Mouse (Mus musculus): ENCODE results near the gene Supt3. TPM values are rescaled to one million over a fixed set of nuclear protein-coding genes. Genes with fewer than 3 reads are reported as not detected.

The Supt3 gene
- polyA plus RNA-seq, 1 experiment from 2014 or later: 19.9 TPM

- peak; percentile 14 for DNase-seq
- no peak for ATAC-seq (ENCODE audit: low FRiP score, low TSS enrichment)
- 67% methylated on average over 6 of the region's 6 CpGs for WGBS
Observed at GRCm38 (mm10) chr17:44963051-44963798, 186.3 kb downstream of the Supt3 start.

GRCm38 (mm10) chr17:44967186-44967585 is 190.2 kb downstream of the Supt3 start:
- no peaks in the 10 kb centered on the region for H3K4me1 ChIP-seq (ENCODE audit: control insufficient read depth, insufficient read depth, low read length)
- H3K27ac ChIP-seq (replicated peaks; ENCODE audit: low read depth, low read length): no peak overlapping the region
- DNase-seq (no peak), ATAC-seq (ENCODE audit: low FRiP score, low TSS enrichment) (no peak)
- 91% methylated on average over 1 of the region's 1 CpGs for WGBS
- no peak overlapping the region for H3K4me3 ChIP-seq (replicated peaks; ENCODE audit: low read depth, low read length)
- no peaks in the 10 kb centered on the region for H3K9me3 ChIP-seq (ENCODE audit: control insufficient read depth, low read length)
- no peaks in the 10 kb centered on the region for H3K36me3 ChIP-seq (ENCODE audit: control insufficient read depth, insufficient read depth, low read length)
- H3K27me3 ChIP-seq (ENCODE audit: control insufficient read depth, insufficient read depth, low read length): no peaks in the 10 kb centered on the region
- no peak overlapping the region for H3K4me2 ChIP-seq (ENCODE audit: low read length)
- H3K9ac ChIP-seq (replicated peaks; ENCODE audit: low read length): no peak overlapping the region

More at GRCm38 (mm10) chr17:44963051-44963798, 186.3 kb downstream of the Supt3 start:
- H3K4me1 ChIP-seq (ENCODE audit: control insufficient read depth, insufficient read depth, low read length): no peaks in the 10 kb centered on the region
- H3K4me2 ChIP-seq (ENCODE audit: low read length): no peak overlapping the region
- no peaks in the 10 kb centered on the region for H3K9me3 ChIP-seq (ENCODE audit: control insufficient read depth, low read length)
- no peaks in the 10 kb centered on the region for H3K36me3 ChIP-seq (ENCODE audit: control insufficient read depth, insufficient read depth, low read length)
- no peaks in the 10 kb centered on the region for H3K27me3 ChIP-seq (ENCODE audit: control insufficient read depth, insufficient read depth, low read length)
- no peak overlapping the region for H3K27ac ChIP-seq (replicated peaks; ENCODE audit: low read depth, low read length)
- no peak overlapping the region for H3K9ac ChIP-seq (replicated peaks; ENCODE audit: low read length)
- no peak overlapping the region for H3K4me3 ChIP-seq (replicated peaks; ENCODE audit: low read depth, low read length)

GRCm38 (mm10) chr17:44970255-44970654 is 193.3 kb downstream of the Supt3 start:
- 95% methylated on average over 3 of the region's 3 CpGs for WGBS
- Histone ChIP-seq H3K27ac (replicated peaks; ENCODE audit: low read depth, low read length) (no peak overlapping the region), H3K4me3 (replicated peaks; ENCODE audit: low read depth, low read length) (no peak overlapping the region), H3K36me3 (ENCODE audit: control insufficient read depth, insufficient read depth, low read length) (no peaks in the 10 kb centered on the region), H3K4me2 (ENCODE audit: low read length) (no peak overlapping the region), H3K9ac (replicated peaks; ENCODE audit: low read length) (no peak overlapping the region), H3K4me1 (ENCODE audit: control insufficient read depth, insufficient read depth, low read length) (no peaks in the 10 kb centered on the region), H3K27me3 (ENCODE audit: control insufficient read depth, insufficient read depth, low read length) (no peaks in the 10 kb centered on the region), H3K9me3 (ENCODE audit: control insufficient read depth, low read length) (no peaks in the 10 kb centered on the region)
- DNase-seq (no peak), ATAC-seq (ENCODE audit: low FRiP score, low TSS enrichment) (no peak)

- Histone ChIP-seq H3K9me3 (ENCODE audit: control insufficient read depth, low read length) (no peaks in the 10 kb centered on the region), H3K4me1 (ENCODE audit: control insufficient read depth, insufficient read depth, low read length) (no peaks in the 10 kb centered on the region), H3K9ac (replicated peaks; ENCODE audit: low read length) (no peak overlapping the region), H3K36me3 (ENCODE audit: control insufficient read depth, insufficient read depth, low read length) (no peaks in the 10 kb centered on the region), H3K27ac (replicated peaks; ENCODE audit: low read depth, low read length) (no peak overlapping the region), H3K4me3 (replicated peaks; ENCODE audit: low read depth, low read length) (no peak overlapping the region), H3K27me3 (ENCODE audit: control insufficient read depth, insufficient read depth, low read length) (no peaks in the 10 kb centered on the region), H3K4me2 (ENCODE audit: low read length) (no peak overlapping the region)
- DNase-seq (peak; percentile 20), ATAC-seq (ENCODE audit: low FRiP score, low TSS enrichment) (no peak)
- WGBS: 54% methylated on average over 4 of the region's 4 CpGs
Observed at GRCm38 (mm10) chr17:44973489-44973888, 196.5 kb downstream of the Supt3 start.

- no peaks in the 10 kb centered on the region for H3K9me3 ChIP-seq (ENCODE audit: control insufficient read depth, low read length)
- WGBS: 96% methylated on average over 2 of the region's 2 CpGs
- ATAC-seq (ENCODE audit: low FRiP score, low TSS enrichment): no peak
Observed at GRCm38 (mm10) chr17:44977690-44978089, 200.7 kb downstream of the Supt3 start.

GRCm38 (mm10) chr17:44987964-44988363 is 211.0 kb downstream of the Supt3 start:
- Histone ChIP-seq H3K9ac (replicated peaks; ENCODE audit: low read length) (no peak overlapping the region), H3K27ac (replicated peaks; ENCODE audit: low read depth, low read length) (no peak overlapping the region), H3K36me3 (ENCODE audit: control insufficient read depth, insufficient read depth, low read length) (no peaks in the 10 kb centered on the region), H3K4me2 (ENCODE audit: low read length) (no peak overlapping the region), H3K4me3 (replicated peaks; ENCODE audit: low read depth, low read length) (no peak overlapping the region), H3K4me1 (ENCODE audit: control insufficient read depth, insufficient read depth, low read length) (no peaks in the 10 kb centered on the region), H3K27me3 (ENCODE audit: control insufficient read depth, insufficient read depth, low read length) (no peaks in the 10 kb centered on the region), H3K9me3 (ENCODE audit: control insufficient read depth, low read length) (no peaks in the 10 kb centered on the region)
- WGBS: 99% methylated on average over 2 of the region's 2 CpGs
- DNase-seq (no peak), ATAC-seq (ENCODE audit: low FRiP score, low TSS enrichment) (no peak)

More at GRCm38 (mm10) chr17:44977690-44978089, 200.7 kb downstream of the Supt3 start:
- Histone ChIP-seq H3K4me3 (replicated peaks; ENCODE audit: low read depth, low read length) (no peak overlapping the region), H3K27ac (replicated peaks; ENCODE audit: low read depth, low read length) (no peak overlapping the region), H3K4me2 (ENCODE audit: low read length) (no peak overlapping the region), H3K4me1 (ENCODE audit: control insufficient read depth, insufficient read depth, low read length) (no peaks in the 10 kb centered on the region), H3K27me3 (ENCODE audit: control insufficient read depth, insufficient read depth, low read length) (no peaks in the 10 kb centered on the region), H3K9ac (replicated peaks; ENCODE audit: low read length) (no peak overlapping the region), H3K36me3 (ENCODE audit: control insufficient read depth, insufficient read depth, low read length) (no peaks in the 10 kb centered on the region)
- DNase-seq: no peak

GRCm38 (mm10) chr17:45003311-45003710 is 226.4 kb downstream of the Supt3 start:
- Histone ChIP-seq H3K27ac (replicated peaks; ENCODE audit: low read depth, low read length) (no peak overlapping the region), H3K36me3 (ENCODE audit: control insufficient read depth, insufficient read depth, low read length) (no peaks in the 10 kb centered on the region), H3K9ac (replicated peaks; ENCODE audit: low read length) (no peak overlapping the region), H3K4me3 (replicated peaks; ENCODE audit: low read depth, low read length) (no peak overlapping the region), H3K9me3 (ENCODE audit: control insufficient read depth, low read length) (no peaks in the 10 kb centered on the region), H3K27me3 (ENCODE audit: control insufficient read depth, insufficient read depth, low read length) (no peaks in the 10 kb centered on the region), H3K4me2 (ENCODE audit: low read length) (no peak overlapping the region), H3K4me1 (ENCODE audit: control insufficient read depth, insufficient read depth, low read length) (no peaks in the 10 kb centered on the region)
- WGBS: 80% methylated on average over 4 of the region's 4 CpGs
- ATAC-seq (ENCODE audit: low FRiP score, low TSS enrichment) (no peak), DNase-seq (no peak)

- H3K4me2 ChIP-seq (ENCODE audit: low read length): no peak overlapping the region
- no peaks in the 10 kb centered on the region for H3K4me1 ChIP-seq (ENCODE audit: control insufficient read depth, insufficient read depth, low read length)
- H3K4me3 ChIP-seq (replicated peaks; ENCODE audit: low read depth, low read length): no peak overlapping the region
- no peaks in the 10 kb centered on the region for H3K27me3 ChIP-seq (ENCODE audit: control insufficient read depth, insufficient read depth, low read length)
- H3K36me3 ChIP-seq (ENCODE audit: control insufficient read depth, insufficient read depth, low read length): no peaks in the 10 kb centered on the region
- 90% methylated on average over 13 of the region's 13 CpGs for WGBS
- no peak for ATAC-seq (ENCODE audit: low FRiP score, low TSS enrichment)
- no peak overlapping the region for H3K9ac ChIP-seq (replicated peaks; ENCODE audit: low read length)
- DNase-seq: no peak
- no peak overlapping the region for H3K27ac ChIP-seq (replicated peaks; ENCODE audit: low read depth, low read length)
- no peaks in the 10 kb centered on the region for H3K9me3 ChIP-seq (ENCODE audit: control insufficient read depth, low read length)
Observed at GRCm38 (mm10) chr17:45004477-45005170, 227.7 kb downstream of the Supt3 start.

- H3K9ac ChIP-seq (replicated peaks; ENCODE audit: low read length): no peak overlapping the region
- 90% methylated on average over 1 of the region's 1 CpGs for WGBS
- H3K4me2 ChIP-seq (ENCODE audit: low read length): no peak overlapping the region
- DNase-seq (no peak), ATAC-seq (ENCODE audit: low FRiP score, low TSS enrichment) (no peak)
- H3K27ac ChIP-seq (replicated peaks; ENCODE audit: low read depth, low read length): no peak overlapping the region
- no peaks in the 10 kb centered on the region for H3K9me3 ChIP-seq (ENCODE audit: control insufficient read depth, low read length)
- H3K4me1 ChIP-seq (ENCODE audit: control insufficient read depth, insufficient read depth, low read length): no peaks in the 10 kb centered on the region
- no peak overlapping the region for H3K4me3 ChIP-seq (replicated peaks; ENCODE audit: low read depth, low read length)
- H3K36me3 ChIP-seq (ENCODE audit: control insufficient read depth, insufficient read depth, low read length): no peaks in the 10 kb centered on the region
- H3K27me3 ChIP-seq (ENCODE audit: control insufficient read depth, insufficient read depth, low read length): no peaks in the 10 kb centered on the region
Observed at GRCm38 (mm10) chr17:45007461-45007860, 230.5 kb downstream of the Supt3 start.
